Mouse (Mus musculus): ENCODE data around the gene Rbm17. TPM values are rescaled to one million over a fixed set of nuclear protein-coding genes. Genes with fewer than 3 reads are reported as not detected.
"Not testable (repeated sequence)": the region's sequence is repeated elsewhere in the genome, so short reads cannot be mapped to it uniquely, and the experiment has no call there.

Rbm17 gene
- polyA plus RNA-seq, 1 experiment from 2014 or later, result 146 TPM

DNA sequence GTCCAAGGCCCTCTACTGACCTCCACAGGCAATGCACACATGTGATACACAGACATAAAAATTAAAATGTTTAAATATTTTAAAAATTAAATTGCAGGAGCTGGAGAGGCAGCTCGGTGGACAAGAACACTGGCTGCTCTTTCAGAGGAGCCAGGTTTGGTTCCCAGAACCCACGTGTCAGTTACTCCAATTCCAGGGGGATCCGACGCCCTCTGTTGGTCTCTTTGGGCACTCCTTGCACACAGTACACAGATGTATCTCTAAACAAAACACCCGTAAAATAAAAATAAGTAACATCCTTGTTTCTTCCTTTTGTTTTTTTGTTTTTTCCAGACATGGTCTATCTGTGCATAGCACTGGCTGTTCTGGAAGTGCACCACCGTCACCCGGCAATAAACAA, 60.8 kb downstream of the Rbm17 start:
- ATAC-seq, result no peak
- Histone ChIP-seq H3K27ac (ENCODE audit: low read length) (no peak overlapping the region), H3K27me3 (replicated peaks; ENCODE audit: control insufficient read depth, insufficient read depth, low read length) (no peaks in the 10 kb centered on the region), H3K36me3 (ENCODE audit: control insufficient read depth, insufficient read depth) (no peaks in the 10 kb centered on the region), H3K9me3 (ENCODE audit: control insufficient read depth, low read length) (no peaks in the 10 kb centered on the region), H3K4me3 (replicated peaks; ENCODE audit: low read length) (no peak overlapping the region), H3K9ac (replicated peaks; ENCODE audit: low read depth, low read length) (no peak overlapping the region), H3K4me2 (ENCODE audit: low read length) (no peak overlapping the region), H3K4me1 (replicated peaks; ENCODE audit: control insufficient read depth, insufficient read depth, low read length) (no peaks in the 10 kb centered on the region)
- 75% methylated on average over 7 of the region's 7 CpGs for WGBS

DNA sequence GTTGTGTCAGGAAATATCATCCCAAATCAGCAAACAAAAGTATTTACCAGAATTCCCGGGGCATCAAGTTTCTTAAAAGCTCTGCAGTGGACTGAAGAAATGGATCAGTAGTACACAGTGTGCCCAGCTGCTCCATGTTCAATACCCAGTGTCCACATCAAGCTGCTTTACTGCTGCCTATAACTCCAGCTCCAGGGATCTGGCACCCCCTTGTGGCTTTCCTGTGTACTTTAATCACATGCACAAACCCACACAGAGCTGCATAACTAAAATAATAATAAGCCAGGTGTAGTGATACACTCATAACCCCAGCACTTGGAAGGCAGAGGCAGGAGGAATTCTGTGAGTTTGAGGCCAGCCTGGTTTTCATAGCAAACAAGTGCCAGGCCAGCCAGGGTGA, 61.3 kb downstream of the Rbm17 start:
- whole genome bisulfite sequencing, result 88% methylated on average over 1 of the region's 1 CpGs
- Histone ChIP-seq H3K27me3 (replicated peaks; ENCODE audit: control insufficient read depth, insufficient read depth, low read length) (no peaks in the 10 kb centered on the region), H3K4me2 (ENCODE audit: low read length) (no peak overlapping the region), H3K27ac (ENCODE audit: low read length) (no peak overlapping the region), H3K9me3 (ENCODE audit: control insufficient read depth, low read length) (no peaks in the 10 kb centered on the region), H3K4me1 (replicated peaks; ENCODE audit: control insufficient read depth, insufficient read depth, low read length) (no peaks in the 10 kb centered on the region), H3K36me3 (ENCODE audit: control insufficient read depth, insufficient read depth) (no peaks in the 10 kb centered on the region), H3K9ac (replicated peaks; ENCODE audit: low read depth, low read length) (no peak overlapping the region), H3K4me3 (replicated peaks; ENCODE audit: low read length) (no peak overlapping the region)
- ATAC-seq, result peak; percentile 78

DNA sequence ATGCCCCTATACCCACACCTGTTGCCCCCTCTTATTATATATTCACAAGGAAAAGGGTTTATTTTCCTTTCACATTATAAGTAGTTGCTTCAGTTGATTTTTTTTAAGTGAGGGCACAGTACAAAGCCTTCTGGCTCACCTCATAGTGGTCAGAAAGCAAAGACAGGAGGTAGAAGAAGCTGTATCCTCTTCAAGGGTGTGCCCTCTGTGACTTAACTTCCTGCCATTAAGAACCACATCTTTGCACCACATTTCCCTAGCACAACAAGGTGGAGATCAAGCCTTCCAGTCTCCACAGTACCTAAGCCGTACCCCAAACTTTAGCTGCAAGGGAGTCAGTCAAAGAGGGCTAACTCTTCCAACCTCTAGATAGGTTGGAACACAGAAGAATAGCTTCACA, 61.8 kb downstream of the Rbm17 start:
- 100% methylated on average over 1 of the region's 1 CpGs for WGBS
- no peaks in the 10 kb centered on the region for H3K27me3 ChIP-seq (replicated peaks; ENCODE audit: control insufficient read depth, insufficient read depth, low read length)
- no peaks in the 10 kb centered on the region for H3K9me3 ChIP-seq (ENCODE audit: control insufficient read depth, low read length)
- no peak overlapping the region for H3K4me2 ChIP-seq (ENCODE audit: low read length)
- no peak overlapping the region for H3K27ac ChIP-seq (ENCODE audit: low read length)
- ATAC-seq, result no peak
- H3K4me3 ChIP-seq (replicated peaks; ENCODE audit: low read length), result no peak overlapping the region
- no peak overlapping the region for H3K9ac ChIP-seq (replicated peaks; ENCODE audit: low read depth, low read length)
- H3K36me3 ChIP-seq (ENCODE audit: control insufficient read depth, insufficient read depth), result no peaks in the 10 kb centered on the region
- H3K4me1 ChIP-seq (replicated peaks; ENCODE audit: control insufficient read depth, insufficient read depth, low read length), result no peaks in the 10 kb centered on the region

- H3K4me3 ChIP-seq (replicated peaks; ENCODE audit: low read length); ATAC-seq; H3K27me3 ChIP-seq (replicated peaks; ENCODE audit: control insufficient read depth, insufficient read depth, low read length); H3K9me3 ChIP-seq (ENCODE audit: control insufficient read depth, low read length); H3K27ac ChIP-seq (ENCODE audit: low read length); H3K36me3 ChIP-seq (ENCODE audit: control insufficient read depth, insufficient read depth); H3K9ac ChIP-seq (replicated peaks; ENCODE audit: low read depth, low read length); H3K4me1 ChIP-seq (replicated peaks; ENCODE audit: control insufficient read depth, insufficient read depth, low read length); H3K4me2 ChIP-seq (ENCODE audit: low read length): not testable (repeated sequence)
- 91% methylated on average over 1 of the region's 1 CpGs for WGBS
Measured at GRCm38 (mm10) chr2:11541528-11541927, 62.4 kb downstream of the Rbm17 start.

- Histone ChIP-seq H3K9me3 (ENCODE audit: control insufficient read depth, low read length) (no peaks in the 10 kb centered on the region), H3K27ac (ENCODE audit: low read length) (no peak overlapping the region), H3K36me3 (ENCODE audit: control insufficient read depth, insufficient read depth) (no peaks in the 10 kb centered on the region), H3K4me1 (replicated peaks; ENCODE audit: control insufficient read depth, insufficient read depth, low read length) (no peaks in the 10 kb centered on the region; the same call in none of the 2 replicates), H3K27me3 (replicated peaks; ENCODE audit: control insufficient read depth, insufficient read depth, low read length) (no peaks in the 10 kb centered on the region), H3K4me2 (ENCODE audit: low read length) (peak overlapping the region; percentile 69), H3K9ac (replicated peaks; ENCODE audit: low read depth, low read length) (no peak overlapping the region; the same call in 1 of the 2 replicates), H3K4me3 (replicated peaks; ENCODE audit: low read length) (peak overlapping the region; percentile 39)
- no peak for ATAC-seq
- 67% methylated on average over 8 of the region's 8 CpGs for WGBS
Measured at GRCm38 (mm10) chr2:11535966-11536365, 68.0 kb downstream of the Rbm17 start.

Other genes starting within 250 kb of the Rbm17 start
- 41.1 and 43.8 TPM in 2 replicates for gene Pfkfb3, start 50.1 kb downstream of the Rbm17 start, polyA plus RNA-seq (2015; fragmentation: Nextera tagmentation; extraction: Ambion mirVana)
- gene Gm17490, start 22.1 kb upstream of the Rbm17 start, polyA plus RNA-seq (2015; fragmentation: Nextera tagmentation; extraction: Ambion mirVana), result not detected in 2 replicates
- gene Il2ra, start 38.7 kb upstream of the Rbm17 start, polyA plus RNA-seq (2015; fragmentation: Nextera tagmentation; extraction: Ambion mirVana), result not detected in 2 replicates
- 0.39 and 0.80 TPM in 2 replicates for gene Il15ra, start 101.1 kb upstream of the Rbm17 start, polyA plus RNA-seq (2015; fragmentation: Nextera tagmentation; extraction: Ambion mirVana)
- gene Fbh1, start 173.4 kb upstream of the Rbm17 start, polyA plus RNA-seq (2015; fragmentation: Nextera tagmentation; extraction: Ambion mirVana), result 125 and 142 TPM in 2 replicates
- gene Ankrd16, start 173.7 kb upstream of the Rbm17 start, polyA plus RNA-seq (2015; fragmentation: Nextera tagmentation; extraction: Ambion mirVana), result 43.5 and 55.0 TPM in 2 replicates

Measured in forebrain, embryonic 16.5 days (tissue).